Mouse (Mus musculus) c-Kit-positive CD71-negative TER-119-negative erythroid progenitor cells, embryonic 14.5 days (primary cell): ENCODE data around the gene Fyn.

ENCODE experiments used
- DNase-seq: peaks from one replicate; pipeline ENCODE4 v3.0.0-alpha.2; 2013; ENCODE audit warnings: low read depth

The Fyn gene

DNA sequence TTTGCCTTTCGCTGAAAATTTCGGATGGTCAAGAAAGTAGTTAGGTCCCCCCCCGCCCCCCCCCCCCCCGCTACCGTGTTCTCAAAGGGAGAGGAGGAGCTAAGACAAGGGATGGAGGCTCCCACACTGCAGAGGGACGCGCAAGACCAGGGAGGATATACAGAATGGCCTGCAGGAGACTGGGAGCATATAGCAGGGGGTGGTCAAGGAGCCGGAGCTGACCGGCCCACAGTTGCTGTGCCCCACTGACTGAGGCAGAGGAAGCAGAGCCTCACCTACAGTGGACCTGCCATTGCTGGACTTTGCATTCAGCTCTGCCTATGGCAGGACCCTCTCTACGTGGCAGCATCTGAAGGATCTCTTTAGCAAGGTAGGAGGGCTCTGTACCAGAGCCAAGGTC lies 10.6 kb downstream of the Fyn start:
- no peak for DNase-seq

DNA sequence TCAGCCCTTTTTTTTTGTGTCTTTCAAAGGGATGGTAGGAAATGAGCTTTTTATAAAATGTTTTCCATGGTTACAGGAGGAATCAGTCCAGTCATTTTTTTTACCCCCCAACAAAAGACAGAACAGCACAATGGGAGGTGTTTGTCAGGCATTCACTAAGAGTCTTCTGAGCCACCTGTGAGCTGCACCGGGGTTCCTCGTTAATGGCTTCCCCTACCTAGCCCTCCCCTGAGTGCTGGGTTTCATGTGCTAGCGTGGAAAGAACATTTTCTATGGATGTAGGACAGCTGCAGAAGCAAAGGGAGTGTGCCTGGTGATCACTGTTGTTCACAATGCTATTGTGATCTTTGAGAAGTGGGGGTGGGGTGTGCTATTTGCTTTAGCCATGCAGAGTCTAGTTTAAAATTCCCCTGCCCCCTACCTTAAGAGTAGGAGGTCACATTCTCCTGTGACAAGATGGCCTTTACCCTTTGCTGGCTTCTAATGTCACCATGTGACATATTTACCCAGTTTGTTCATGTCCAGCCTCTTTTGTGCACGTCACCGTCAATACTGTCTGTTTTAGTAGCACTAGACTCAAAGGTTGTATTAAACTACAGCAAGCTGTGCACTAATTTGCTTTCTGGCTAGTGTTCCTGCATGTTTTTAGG lies 11.2 kb downstream of the Fyn start:
- no peak for DNase-seq

DNA sequence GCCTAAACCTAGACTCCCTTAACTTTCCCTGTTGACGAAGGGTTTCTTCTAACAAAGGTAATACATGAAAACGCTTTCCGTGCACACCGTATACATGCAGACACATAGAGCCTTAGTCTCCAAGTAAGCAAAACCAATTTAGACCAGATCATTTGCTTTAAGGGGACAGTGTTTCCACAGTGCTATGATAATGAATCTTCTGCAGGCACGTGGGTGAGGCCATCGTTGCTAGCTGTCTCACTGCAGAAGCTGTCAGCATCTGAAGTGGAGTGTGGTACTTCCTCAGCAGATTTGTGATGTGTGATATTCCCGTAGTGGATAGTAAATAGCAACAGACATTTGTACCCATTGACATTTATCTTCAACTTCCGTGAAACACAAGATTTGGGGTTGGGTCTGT lies 16.6 kb downstream of the Fyn start:
- DNase-seq: no peak

DNA sequence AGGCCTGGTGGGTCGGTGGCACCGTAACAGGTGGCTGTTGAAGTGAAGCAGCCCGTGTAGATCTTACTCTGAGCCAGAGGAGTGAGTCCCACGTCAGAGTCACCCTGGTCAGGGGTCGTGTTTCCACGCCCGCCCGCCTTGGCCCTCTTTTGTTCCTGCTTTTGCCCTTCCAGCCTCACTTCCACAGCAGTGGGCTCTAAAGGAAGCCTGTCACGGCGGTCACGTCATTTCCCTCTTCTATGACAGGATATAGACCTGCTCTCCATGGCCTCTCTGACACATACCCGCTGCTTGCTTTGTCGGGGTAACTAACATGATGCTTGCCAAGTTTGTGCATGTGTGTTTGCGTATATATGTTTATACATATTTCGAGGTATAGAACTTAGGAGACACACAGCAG lies 17.5 kb downstream of the Fyn start:
- no peak for DNase-seq

DNA sequence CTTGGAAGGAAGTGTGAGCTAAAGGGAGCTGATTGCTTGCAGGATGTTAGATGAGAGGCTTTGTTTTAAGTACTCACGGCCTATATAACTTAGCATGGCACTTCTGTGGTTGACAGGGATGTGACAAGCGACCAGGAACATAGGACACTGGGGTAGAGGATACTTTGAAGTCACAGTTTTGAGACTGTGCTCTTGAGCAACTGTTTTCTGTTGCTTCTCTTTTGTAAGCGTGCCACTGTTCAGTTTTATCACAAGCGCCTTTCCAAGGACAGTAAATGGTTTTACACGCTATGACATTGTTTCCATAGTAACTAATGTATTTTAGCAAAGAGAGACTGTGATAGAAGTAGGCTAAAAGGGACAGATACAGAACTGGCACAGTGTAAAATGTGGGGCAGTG lies 18.4 kb downstream of the Fyn start:
- DNase-seq: no peak

DNA sequence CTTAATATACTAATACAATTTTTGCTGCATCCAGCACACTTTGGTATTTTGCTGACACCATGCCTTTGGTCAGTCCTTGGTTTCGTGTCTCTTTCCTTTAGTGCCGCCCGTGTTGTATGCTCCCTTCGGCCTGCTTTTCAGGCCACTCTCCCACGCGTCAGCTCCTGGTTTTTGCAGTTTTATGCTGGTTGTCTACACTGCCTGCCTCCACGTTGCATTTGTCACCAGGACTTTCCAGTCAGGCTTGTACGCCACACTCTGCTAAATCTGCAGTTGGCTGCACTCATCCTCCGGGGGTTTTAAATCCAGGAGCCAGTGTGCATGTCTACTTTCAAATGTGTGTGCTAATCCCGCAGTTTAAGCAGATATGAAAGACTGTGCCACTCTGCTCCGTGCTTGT lies 18.9 kb downstream of the Fyn start:
- no peak for DNase-seq

DNA sequence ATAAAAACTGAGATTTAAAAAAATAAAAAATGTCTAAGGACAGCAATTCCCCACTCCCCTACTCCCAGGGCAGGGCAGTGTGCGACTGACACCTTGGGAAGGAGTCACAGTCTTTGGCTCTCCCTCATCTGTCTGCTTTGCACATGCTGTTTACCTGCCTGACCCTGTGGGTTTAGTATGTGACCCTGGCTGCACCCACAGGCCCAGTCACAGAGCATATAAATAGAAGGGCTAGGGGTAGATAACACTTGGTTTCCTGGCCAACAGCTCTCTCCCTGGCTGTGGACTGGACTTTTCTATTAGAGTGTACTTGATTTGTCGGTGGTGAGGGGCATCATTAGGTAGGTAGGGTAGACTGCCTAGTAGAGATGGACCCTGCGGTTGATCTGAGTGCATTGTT lies 19.5 kb downstream of the Fyn start:
- DNase-seq: no peak

DNA sequence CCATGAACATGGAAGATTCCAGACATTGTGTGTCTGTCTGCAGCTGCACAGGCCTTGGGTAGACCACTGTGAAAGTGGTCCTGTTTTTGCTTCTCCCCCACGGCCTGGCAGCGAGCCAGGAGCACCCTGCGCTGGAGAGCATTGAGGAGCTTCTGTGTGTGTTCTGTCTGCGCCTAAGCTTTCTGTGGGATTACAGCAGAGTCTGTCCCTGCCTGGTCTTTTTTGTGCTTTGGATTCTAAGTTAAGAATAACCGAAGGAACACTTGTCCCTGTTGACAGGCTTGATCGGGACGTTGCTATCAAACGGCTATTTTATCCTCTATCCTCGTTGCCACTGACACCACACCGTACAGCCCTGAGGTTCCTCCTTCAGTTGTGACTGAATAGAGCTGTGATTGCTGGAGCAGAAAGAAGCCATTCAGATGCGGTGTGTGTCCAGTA lies 20.8 kb downstream of the Fyn start:
- DNase-seq: no peak

DNA sequence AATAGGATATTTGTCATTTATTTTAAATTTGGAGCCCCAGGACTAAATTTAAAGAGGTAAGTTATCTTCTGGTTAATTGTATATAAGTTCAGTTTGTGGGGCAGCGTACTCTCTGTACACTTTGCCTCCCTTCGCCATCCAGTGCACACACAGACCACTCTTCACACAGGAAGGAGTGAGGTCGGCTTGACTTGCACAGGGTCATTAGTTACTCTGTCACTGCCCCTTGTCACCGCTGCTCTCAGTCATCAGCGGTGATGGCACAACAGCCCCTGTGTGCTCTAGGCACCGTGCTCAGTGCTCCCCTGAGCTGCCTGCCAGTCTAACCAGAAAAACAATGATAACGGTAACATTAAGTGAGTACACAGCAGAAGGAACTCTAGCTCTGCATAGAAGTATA lies 21.9 kb downstream of the Fyn start:
- DNase-seq: no peak

DNA sequence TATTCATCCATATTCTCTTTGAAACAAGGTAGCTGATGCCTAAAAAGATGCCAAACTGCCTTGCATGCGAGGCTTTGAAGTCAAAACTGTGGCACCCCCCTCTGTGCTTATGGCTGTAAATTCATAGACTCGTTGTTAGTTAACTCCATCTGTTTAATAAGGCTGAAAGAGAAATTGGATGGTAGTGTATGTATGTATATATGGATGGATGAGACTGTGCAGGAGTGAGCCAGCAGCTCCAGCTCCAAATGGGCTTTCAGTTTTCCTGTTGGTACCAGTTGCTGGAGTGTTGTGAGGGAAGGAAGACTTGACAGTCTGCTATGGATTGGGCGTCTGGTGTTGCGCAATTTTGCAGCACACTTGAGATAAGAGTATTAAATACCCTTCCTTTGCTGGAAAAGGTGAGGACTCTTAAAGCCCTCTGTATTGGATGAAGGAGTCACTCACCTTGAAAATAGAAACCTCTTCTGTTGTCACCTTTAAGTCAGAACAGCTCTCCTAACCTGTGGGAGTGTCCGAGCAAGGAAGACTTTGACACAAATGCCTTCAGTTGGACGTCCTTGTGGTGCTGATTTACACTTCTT lies 24.3 kb downstream of the Fyn start:
- DNase-seq: no peak

DNA sequence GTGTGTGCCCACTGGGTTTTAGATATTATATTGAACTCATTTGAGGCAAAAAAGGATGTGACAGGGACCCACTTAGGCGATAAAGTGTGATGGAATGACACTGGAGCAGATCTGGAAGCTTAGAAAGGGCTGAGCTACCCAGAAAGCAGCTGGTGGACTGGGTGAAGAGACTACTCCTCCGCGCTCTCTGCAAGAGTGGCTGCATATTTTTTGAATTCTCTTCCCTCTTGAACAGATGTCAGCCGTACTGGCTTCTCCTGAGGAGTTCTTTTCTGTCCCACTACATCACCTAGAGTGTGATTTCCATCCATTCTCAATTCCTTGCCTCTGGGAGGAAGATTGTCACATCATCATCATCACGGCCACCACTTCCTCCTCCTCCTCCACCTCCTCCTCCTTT lies 26.9 kb downstream of the Fyn start:
- no peak for DNase-seq

DNA sequence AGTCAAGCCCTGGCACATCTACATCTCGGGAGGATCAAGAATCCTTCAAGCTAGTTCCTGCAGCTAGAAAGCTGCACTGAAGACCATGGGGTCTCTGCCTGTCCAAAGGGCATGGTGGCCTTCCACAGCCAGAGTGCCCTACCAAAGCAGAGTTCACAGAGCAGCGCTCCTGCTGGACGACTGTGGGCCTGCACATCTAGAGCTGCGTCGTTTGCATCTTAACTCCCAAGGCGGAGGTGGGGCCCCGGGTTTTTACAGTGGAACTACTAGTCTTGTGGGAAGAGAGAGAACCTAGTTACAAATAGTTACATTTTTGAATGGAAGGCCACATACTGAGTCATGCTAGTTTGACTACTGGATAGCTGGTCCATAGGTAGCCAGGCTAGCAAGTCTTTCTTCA lies 30.3 kb downstream of the Fyn start:
- DNase-seq: no peak

DNA sequence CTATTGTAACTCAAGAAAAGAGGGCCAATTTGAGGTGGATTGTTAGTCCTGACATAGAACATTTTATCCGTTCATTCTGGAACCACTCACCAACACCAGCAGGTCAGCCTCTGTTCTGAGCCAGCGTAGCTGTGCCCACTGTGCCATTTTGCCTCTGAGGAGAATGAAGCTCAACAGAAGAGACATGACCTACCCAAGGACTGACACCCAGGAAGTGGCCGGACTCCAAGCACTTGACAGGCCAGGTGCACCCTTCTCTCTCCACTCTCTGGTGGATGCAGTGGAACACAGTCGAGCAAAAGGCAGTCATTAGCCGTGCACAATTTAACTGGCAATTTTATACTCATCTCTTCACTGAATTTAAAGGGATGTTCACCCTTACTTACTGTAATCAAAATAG lies 31.5 kb downstream of the Fyn start:
- DNase-seq: no peak

DNA sequence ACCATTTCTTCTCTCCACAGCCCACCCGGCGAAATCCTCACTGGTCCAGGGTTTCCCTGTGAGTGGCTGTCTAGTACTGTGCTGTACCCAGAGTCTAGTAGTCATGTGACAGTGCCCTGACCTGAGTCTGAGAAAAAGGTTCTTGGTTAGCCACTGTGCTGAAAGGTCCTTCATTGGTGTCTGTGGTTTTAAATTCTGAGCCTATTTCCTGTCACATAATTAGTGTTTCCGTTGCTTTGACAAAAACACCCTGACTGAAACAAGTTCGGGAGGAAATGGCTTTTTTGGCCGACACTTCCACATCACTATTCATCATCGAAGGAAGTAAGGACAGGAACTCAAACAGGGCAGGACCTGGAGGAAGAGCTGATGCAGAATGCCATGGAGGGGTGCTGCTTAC lies 33.8 kb downstream of the Fyn start:
- DNase-seq: no peak

DNA sequence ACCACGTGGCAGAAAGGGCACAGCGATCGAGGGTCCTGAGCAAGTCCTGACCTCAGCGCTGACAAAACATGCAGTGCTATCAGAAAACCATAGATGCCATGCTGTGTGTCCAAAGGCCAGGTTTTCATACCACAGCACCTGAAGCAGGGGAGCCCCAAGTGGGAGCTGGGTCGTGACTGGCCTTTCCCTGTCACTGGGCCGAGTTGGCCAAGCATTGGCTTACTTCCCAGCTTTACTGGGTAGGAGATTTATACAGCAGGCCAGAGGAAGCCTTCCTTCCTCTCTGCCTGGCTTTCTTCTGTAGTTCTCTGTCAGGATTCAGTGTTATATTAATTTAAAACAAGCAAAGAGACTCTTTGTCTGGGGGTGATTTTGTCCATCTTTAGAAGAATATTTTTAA lies 35.1 kb downstream of the Fyn start:
- DNase-seq: no peak

DNA sequence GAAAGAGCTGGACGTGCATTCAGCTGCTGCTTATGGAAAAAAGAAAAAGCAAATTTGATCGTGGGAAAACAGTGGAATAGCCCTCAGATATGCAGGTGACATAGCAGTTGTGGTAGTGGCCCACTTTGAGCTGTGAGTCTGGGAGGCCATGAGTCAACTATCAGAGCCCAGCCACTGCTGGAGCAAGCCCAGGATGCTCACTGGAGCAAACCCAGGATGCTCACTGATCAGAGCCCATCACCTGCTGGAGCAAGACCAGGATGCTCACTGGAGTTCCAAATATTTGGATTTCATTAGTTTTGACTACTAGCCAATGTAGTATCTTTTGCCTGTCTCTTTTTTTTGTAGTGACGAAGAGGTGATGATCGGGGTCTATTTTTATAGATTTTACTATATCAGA lies 35.5 kb downstream of the Fyn start:
- DNase-seq: no peak

DNA sequence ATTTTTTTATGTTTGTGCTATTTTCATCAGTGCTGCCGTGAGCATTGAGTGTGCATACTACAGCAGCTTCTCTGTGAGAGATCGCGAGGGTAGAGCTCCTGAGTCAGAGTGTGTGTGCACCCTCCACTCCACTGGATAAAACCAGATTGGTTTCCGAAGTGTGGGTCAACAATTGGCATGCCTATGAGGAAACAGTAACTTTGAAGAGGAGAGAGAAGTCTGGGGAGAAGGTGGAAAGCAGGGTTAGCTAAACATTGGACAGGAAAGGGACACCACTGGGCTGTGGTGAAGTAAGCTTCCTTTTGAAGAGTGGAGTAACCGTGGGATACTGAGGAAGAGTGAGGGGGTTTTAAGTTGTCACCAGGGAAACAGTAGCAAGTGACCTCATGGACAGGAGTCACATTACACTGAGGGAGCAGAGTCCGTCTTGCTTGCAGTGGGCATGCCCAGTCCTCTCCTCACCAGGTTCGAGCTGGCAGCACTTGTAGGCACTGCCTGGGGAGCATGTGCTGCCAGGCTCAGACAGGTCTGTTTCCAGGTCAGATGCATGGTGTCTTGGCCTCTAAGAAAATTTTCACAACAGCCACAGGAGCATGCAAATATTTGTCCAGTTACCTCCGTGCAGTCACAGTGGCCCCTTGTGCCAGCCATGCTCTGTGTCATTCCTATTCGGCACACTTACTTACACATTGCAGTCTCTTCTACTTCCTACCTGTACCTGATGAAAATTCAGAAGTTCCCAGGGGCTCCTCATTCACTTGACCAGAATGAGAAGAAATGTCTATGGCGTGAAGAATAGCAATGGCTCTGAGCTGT lies 37.5 kb downstream of the Fyn start:
- DNase-seq: no peak

DNA sequence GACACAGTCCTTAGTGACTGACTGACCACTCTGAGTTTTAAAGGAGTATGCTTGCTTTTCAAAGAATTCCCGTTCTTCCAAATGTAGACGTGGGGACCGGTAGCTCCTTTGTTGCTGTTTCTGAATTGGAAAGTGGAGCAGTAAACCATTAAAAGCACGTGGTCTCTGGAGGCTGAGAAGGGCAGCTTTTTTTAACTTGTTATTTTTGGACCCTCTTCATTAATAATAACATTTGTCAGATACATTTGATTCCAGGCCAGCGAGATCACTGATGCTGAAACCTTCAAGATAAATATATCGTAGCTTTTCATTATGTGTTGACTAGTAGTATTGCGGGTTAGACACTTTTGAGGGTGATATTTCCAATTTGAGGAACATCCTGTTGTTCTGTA lies 38.1 kb downstream of the Fyn start:
- DNase-seq: no peak

DNA sequence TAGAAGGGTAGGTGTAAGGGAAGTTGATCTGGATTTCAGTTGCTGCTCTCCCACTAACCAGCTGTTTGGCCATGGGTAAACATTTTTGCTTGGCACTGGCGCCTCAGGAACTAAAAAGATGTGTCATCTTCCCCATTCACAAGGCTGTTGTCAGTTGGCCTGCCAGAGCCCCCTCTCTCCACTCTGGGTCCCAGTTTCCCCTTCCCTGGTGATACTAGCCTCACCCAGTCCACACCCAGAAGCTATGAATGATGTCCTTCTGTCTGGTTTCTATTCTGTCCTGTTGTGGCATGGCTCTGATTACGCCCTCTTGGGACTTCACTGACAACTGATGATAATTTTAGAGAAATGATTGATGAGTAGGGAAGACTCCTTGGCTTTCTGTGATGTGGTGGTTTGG lies 38.9 kb downstream of the Fyn start:
- DNase-seq: no peak

DNA sequence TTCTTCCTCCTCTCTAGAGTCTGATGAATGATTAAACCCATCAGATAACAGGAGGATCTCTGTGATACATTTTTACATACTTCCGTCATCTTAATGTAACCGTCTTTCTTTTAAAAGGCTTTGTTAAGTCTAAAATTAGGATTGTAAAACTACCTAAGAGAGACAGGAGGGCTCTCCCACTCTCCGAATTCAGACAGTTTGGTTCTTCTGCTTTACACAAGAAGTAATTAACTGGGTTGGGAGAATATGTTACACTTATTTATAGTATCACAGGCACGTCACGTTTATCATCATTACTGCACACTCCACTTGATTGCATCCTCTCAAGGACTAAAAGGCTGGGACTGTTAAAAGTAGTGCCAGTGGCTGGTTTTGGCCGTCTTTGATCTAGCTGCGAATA lies 40.9 kb downstream of the Fyn start:
- DNase-seq: no peak

DNA sequence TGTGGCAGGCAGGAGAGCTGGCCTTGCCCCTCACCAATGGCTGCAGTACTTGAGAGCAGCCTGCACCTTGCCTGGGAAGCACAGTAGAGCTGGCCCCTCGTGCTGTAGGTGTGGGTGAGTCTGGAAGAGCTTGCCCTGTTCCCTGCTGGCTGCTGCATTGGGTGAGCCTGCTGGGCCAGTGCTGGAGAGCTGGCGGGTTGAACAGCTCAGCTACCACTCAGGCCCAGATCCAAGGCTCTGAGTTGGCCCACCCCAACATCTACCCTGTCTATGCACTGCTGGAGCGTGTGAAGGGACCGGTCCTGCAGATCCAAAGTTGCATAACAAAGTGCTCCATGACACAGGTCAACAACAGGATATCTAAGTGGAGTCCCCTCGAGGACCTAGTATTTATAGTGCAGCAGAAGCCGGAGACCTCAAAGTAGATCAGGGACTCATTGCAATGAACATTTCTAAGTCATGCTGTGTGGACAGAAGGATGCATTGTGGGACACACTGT lies 41.5 kb downstream of the Fyn start:
- DNase-seq: no peak

DNA sequence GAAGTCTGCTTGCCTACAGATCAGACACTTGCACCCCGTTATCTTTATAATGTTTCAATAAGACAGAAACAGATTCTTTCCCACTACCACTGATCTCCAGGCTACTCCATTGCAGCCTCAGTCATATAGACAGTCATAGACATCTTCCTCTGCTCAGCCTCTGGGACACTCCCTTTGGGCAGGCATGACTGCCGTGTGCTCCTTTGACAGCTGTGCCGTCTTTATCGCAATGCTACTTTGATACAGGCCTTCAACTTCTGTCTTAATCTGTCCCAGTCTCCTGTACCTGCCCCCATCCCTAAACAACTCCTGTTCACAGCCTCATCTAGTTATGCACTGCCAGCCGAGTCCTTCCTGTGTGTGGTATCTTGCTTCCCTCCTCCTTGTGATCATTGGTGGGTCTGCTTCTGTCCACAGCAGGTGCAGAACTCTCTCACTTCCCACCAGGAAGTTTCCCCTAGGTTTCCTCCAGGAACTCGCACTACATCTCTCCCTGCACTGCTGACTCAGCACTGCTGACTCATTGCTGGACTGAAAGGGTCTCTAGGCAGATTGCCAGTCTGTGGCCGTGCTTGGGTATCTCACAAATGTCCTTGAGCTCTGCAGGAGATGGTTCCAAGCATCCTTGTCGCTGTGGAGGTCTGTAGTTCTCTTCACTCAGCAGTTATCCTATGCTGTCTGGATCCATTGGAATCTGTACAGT lies 43.4 kb downstream of the Fyn start:
- DNase-seq: no peak
